ENCODE assay signal across 12 mouse cellular contexts in genomic region chr13:44248401-44248800, GRCm38 (mm10).
A peak's percentile ranks its signal among the peaks of the same experiment; 100 is the strongest.
DNase-seq lines count a peak whose midpoint lies in the region; ATAC-seq and TF ChIP-seq lines count a peak whose summit lies in the region.
"Had no signal": no experiment of that assay in that cellular context is flagged by ENCODE, and none has a peak within 500 bp of the region (broad histone marks: within the 10 kb centered on the region; RNA-seq: fewer than 3 reads in every experiment).

No protein-coding gene starts in this region.

- WGBS in kidney, postnatal 0 days = 27% methylated on average over 8 of the region's 8 CpGs
- WGBS in intestine, embryonic 15.5 days = 15% methylated on average over 8 of the region's 8 CpGs
- 78% methylated on average over 8 of the region's 8 CpGs for WGBS in forebrain, embryonic 10.5 days

- peak; percentile 61 for DNase-seq in kidney, postnatal 0 days (ENCODE audit: low spot score)
- DNase-seq in kidney, postnatal 10 days = no peak
- DNase-seq in brain, embryonic 14.5 days (ENCODE audit: low read depth) = peak; percentile 23
- peak; percentile 74 to 76 for DNase-seq in heart, adult 9 months (ENCODE audit: low spot score in 2 of 2)
- no peak for DNase-seq in forebrain, embryonic 10.5 days (ENCODE audit: extremely low spot score, low spot score)
- no peak for DNase-seq in liver
- no peak for DNase-seq in right cerebral cortex, postnatal 25 days
- DNase-seq: adrenal gland, postnatal 14 days; cerebellum, adult 18-20 months had no signal

- no peak for TF ChIP-seq CTCF in kidney, postnatal 0 days (IDR thresholded peaks at IDR 0.05; ENCODE audit: low read depth)
- TF ChIP-seq CTCF in brain, embryonic 14.5 days (IDR thresholded peaks at IDR 0.05; ENCODE audit: borderline replicate concordance, extremely low read depth, insufficient read depth, insufficient read length) = no peak

- no peak overlapping the region for H3K4me2 ChIP-seq in kidney, postnatal 0 days (ENCODE audit: low read length)
- no peak overlapping the region for H3K4me2 ChIP-seq in intestine, embryonic 15.5 days (replicated peaks)
- H3K4me2 ChIP-seq: embryonic facial prominence, embryonic 12.5 days; forebrain, embryonic 15.5 days had no signal

- H3K4me3 ChIP-seq in kidney, postnatal 0 days (replicated peaks; ENCODE audit: low read depth, low read length) = no peak overlapping the region
- no peak overlapping the region for H3K4me3 ChIP-seq in intestine, embryonic 15.5 days (replicated peaks)
- H3K4me3 ChIP-seq in forebrain, embryonic 10.5 days = no peak overlapping the region
- H3K4me3 ChIP-seq: embryonic facial prominence, embryonic 12.5 days; forebrain, embryonic 15.5 days had no signal

- no peaks in the 10 kb centered on the region for H3K36me3 ChIP-seq in kidney, postnatal 0 days (ENCODE audit: insufficient read depth, low read length)
- H3K36me3 ChIP-seq in intestine, embryonic 15.5 days = no peaks in the 10 kb centered on the region
- no peaks in the 10 kb centered on the region for H3K36me3 ChIP-seq in forebrain, embryonic 10.5 days (replicated peaks)
- H3K36me3 ChIP-seq: embryonic facial prominence, embryonic 12.5 days; forebrain, embryonic 15.5 days had no signal

- no peak for TF ChIP-seq POLR2A in brain, embryonic 14.5 days (IDR thresholded peaks at IDR 0.05; ENCODE audit: borderline replicate concordance, extremely low read depth, insufficient read depth, insufficient read length, poor library complexity, severe bottlenecking)

- 0 out of 2 replicates have a peak overlapping the region, but pooled peaks have one; percentile 4 for H3K9ac ChIP-seq in kidney, postnatal 0 days (ENCODE audit: low read depth, low read length)
- no peak overlapping the region for H3K9ac ChIP-seq in intestine, embryonic 15.5 days
- H3K9ac ChIP-seq: embryonic facial prominence, embryonic 12.5 days; forebrain, embryonic 15.5 days had no signal

- H3K27ac ChIP-seq in kidney, postnatal 0 days = no peak overlapping the region
- peak overlapping the region; percentile 42 for H3K27ac ChIP-seq in intestine, embryonic 15.5 days
- H3K27ac ChIP-seq in forebrain, embryonic 10.5 days = no peak overlapping the region
- H3K27ac ChIP-seq: embryonic facial prominence, embryonic 12.5 days; forebrain, embryonic 15.5 days had no signal

- no peaks in the 10 kb centered on the region for H3K27me3 ChIP-seq in kidney, postnatal 0 days (ENCODE audit: insufficient read depth, low read length)
- H3K27me3 ChIP-seq in intestine, embryonic 15.5 days (replicated peaks) = no peaks in the 10 kb centered on the region
- peaks cover 11% of the 10 kb centered on the region; the same call in 1 of the 2 replicates for H3K27me3 ChIP-seq in forebrain, embryonic 10.5 days (ENCODE audit: poor library complexity, severe bottlenecking)
- H3K27me3 ChIP-seq: embryonic facial prominence, embryonic 12.5 days; forebrain, embryonic 15.5 days had no signal

- no peak for ATAC-seq in kidney, postnatal 0 days (replicated peaks; ENCODE audit: low FRiP score, low read depth)
- ATAC-seq in intestine, embryonic 15.5 days = peak; percentile 47; the same call in 1 of the 2 replicates
- ATAC-seq: forebrain, embryonic 15.5 days had no signal

- H3K4me1 ChIP-seq in kidney, postnatal 0 days (replicated peaks; ENCODE audit: insufficient read depth, low read length) = peaks cover 15% of the 10 kb centered on the region; the same call in 1 of the 2 replicates
- H3K4me1 ChIP-seq in intestine, embryonic 15.5 days (replicated peaks) = no peaks in the 10 kb centered on the region
- peaks cover 12% of the 10 kb centered on the region for H3K4me1 ChIP-seq in forebrain, embryonic 10.5 days

- no peaks in the 10 kb centered on the region for H3K9me3 ChIP-seq in kidney, postnatal 0 days (replicated peaks; ENCODE audit: low read length)
- H3K9me3 ChIP-seq in intestine, embryonic 15.5 days = no peaks in the 10 kb centered on the region
- no peaks in the 10 kb centered on the region for H3K9me3 ChIP-seq in forebrain, embryonic 10.5 days
- H3K9me3 ChIP-seq: embryonic facial prominence, embryonic 12.5 days; forebrain, embryonic 15.5 days had no signal

Comparison
In these comparisons a context has a peak if more than half of its experiments do, and no peak if none do; other contexts are left out.
1. DNase-seq: peak in kidney, postnatal 0 days (single experiment), brain, embryonic 14.5 days (single experiment) and heart, adult 9 months (2 of 2); none in kidney, postnatal 10 days (single experiment), forebrain, embryonic 10.5 days (single experiment), liver (single experiment) and right cerebral cortex, postnatal 25 days (single experiment).